Mouse (Mus musculus) CH12.LX (cell line): ENCODE results near the gene Nuak2. TPM values are rescaled to one million over a fixed set of nuclear protein-coding genes. Genes with fewer than 3 reads are reported as not detected.

Experiments
- DNase-seq: peaks from one replicate; pipeline ENCODE4 v3.0.0-alpha.2; 2013; ENCODE audit errors: extremely low read depth
- H3K27ac ChIP-seq: 2 replicates; pipeline ENCODE4 v1.5.1; 2012; ENCODE audit warnings: low read depth, mild to moderate bottlenecking, control low read depth, moderate library complexity; ENCODE audit not compliant: insufficient read depth
- H3K27me3 ChIP-seq: replicated peaks from 2 replicates; pipeline ENCODE3; 2012; ENCODE audit warnings: inconsistent platforms
- H3K36me3 ChIP-seq, 2 experiments: replicated peaks in 1 of 2; 2 replicates each; pipeline versions ENCODE3 to v1.6.1; 2012; ENCODE audit warnings: inconsistent platforms in 1 of 2, low read length in 1 of 2, mild to moderate bottlenecking in 1 of 2, mixed read lengths in 1 of 2, moderate library complexity in 1 of 2; ENCODE audit not compliant: control insufficient read depth in 1 of 2, insufficient read depth in 1 of 2
- H3K4me1 ChIP-seq, 2 experiments: 2 replicates each; pipeline ENCODE4 v1.6.1; 2012; ENCODE audit warnings: inconsistent platforms in 1 of 2, moderate library complexity in 1 of 2; ENCODE audit not compliant: insufficient read depth in 2 of 2, control insufficient read depth in 1 of 2
- H3K4me2 ChIP-seq: 2 replicates; pipeline ENCODE4 v1.6.1; 2012; ENCODE audit warnings: low read depth, mild to moderate bottlenecking, control low read depth; ENCODE audit not compliant: poor library complexity, insufficient read depth, severe bottlenecking
- H3K4me3 ChIP-seq, 3 experiments: fragments of 150-350 bp in 1 of 3; sonication (generic) in 1 of 3; replicated peaks in 1 of 3; 2 replicates each; pipeline versions ENCODE3 to v1.5.1; 2011 to 2012; ENCODE audit warnings: low read depth in 2 of 3, low read length in 2 of 3, mild to moderate bottlenecking in 2 of 3, moderate library complexity in 2 of 3, control low read depth in 1 of 3, improper control_type of control experiment in 1 of 3, inconsistent platforms in 1 of 3, mixed read lengths in 1 of 3; ENCODE audit not compliant: poor library complexity in 1 of 3
- H3K79me2 ChIP-seq: replicated peaks from 2 replicates; pipeline ENCODE4 v1.6.1; 2012; ENCODE audit warnings: mild to moderate bottlenecking, moderate library complexity; ENCODE audit not compliant: control insufficient read depth, poor library complexity, insufficient read depth, severe bottlenecking; ENCODE audit errors: extremely low read depth
- H3K9ac ChIP-seq: 2 replicates; pipeline ENCODE4 v1.6.1; 2012; ENCODE audit warnings: low read depth, mild to moderate bottlenecking, control low read depth, moderate library complexity; ENCODE audit not compliant: insufficient read depth
- H3K9me3 ChIP-seq: replicated peaks from 2 replicates; pipeline ENCODE3; 2012; ENCODE audit warnings: low read length, inconsistent platforms, mixed read lengths
- BHLHE40 ChIP-seq: IDR thresholded peaks from 2 replicates; pipeline ENCODE4 v1.6.1; 2011; ENCODE audit warnings: mild to moderate bottlenecking, low read depth, low read length, improper control_type of control experiment
- CHD1 ChIP-seq: IDR thresholded peaks from 2 replicates; pipeline ENCODE4 v1.6.1; 2012; ENCODE audit warnings: low read depth, low read length, improper control_type of control experiment, inconsistent platforms
- CHD2 ChIP-seq: IDR thresholded peaks from 2 replicates; pipeline ENCODE4 v1.6.1; 2011; ENCODE audit warnings: low read length, improper control_type of control experiment
- CTCF ChIP-seq, 2 experiments: IDR thresholded peaks in 1 of 2; conservative IDR thresholded peaks in 1 of 2; 2 replicates each; pipeline ENCODE4 v1.5.1; 2011 to 2012; ENCODE audit warnings: low read depth in 2 of 2, low read length in 2 of 2, improper control_type of control experiment in 1 of 2, inconsistent platforms in 1 of 2, mild to moderate bottlenecking in 1 of 2, moderate library complexity in 1 of 2
- E2F4 ChIP-seq: IDR thresholded peaks from 2 replicates; pipeline ENCODE4 v1.6.1; 2011; ENCODE audit warnings: low read depth, low read length, improper control_type of control experiment; ENCODE audit not compliant: insufficient replicate concordance
- ELF1 ChIP-seq: IDR thresholded peaks from 2 replicates; pipeline ENCODE4 v1.6.1; 2014; ENCODE audit warnings: low read depth, mild to moderate bottlenecking, inconsistent platforms, low read length, improper control_type of control experiment
- EP300 ChIP-seq: IDR thresholded peaks from 2 replicates; pipeline ENCODE4 v1.6.1; 2011; ENCODE audit warnings: low read length, improper control_type of control experiment
- ETS1 ChIP-seq: conservative IDR thresholded peaks from 2 replicates; pipeline ENCODE4 v1.6.1; 2012; ENCODE audit warnings: low read depth, mild to moderate bottlenecking, inconsistent platforms, low read length, improper control_type of control experiment, moderate library complexity
- GABPA ChIP-seq: IDR thresholded peaks from 2 replicates; pipeline ENCODE4 v1.6.1; 2012; ENCODE audit warnings: low read depth, low read length, improper control_type of control experiment, inconsistent platforms; ENCODE audit not compliant: insufficient replicate concordance
- HCFC1 ChIP-seq: IDR thresholded peaks from 2 replicates; pipeline ENCODE4 v1.6.1; 2012; ENCODE audit warnings: low read depth, mild to moderate bottlenecking, inconsistent platforms, low read length, improper control_type of control experiment
- IRF4 ChIP-seq: IDR thresholded peaks from 2 replicates; pipeline ENCODE4 v1.6.1; 2014; ENCODE audit warnings: low read depth, mild to moderate bottlenecking, inconsistent platforms, low read length, improper control_type of control experiment
- JUN ChIP-seq: IDR thresholded peaks from 2 replicates; pipeline ENCODE4 v1.6.1; 2011; ENCODE audit warnings: low read depth, mild to moderate bottlenecking, low read length, improper control_type of control experiment, moderate library complexity; ENCODE audit not compliant: insufficient read depth
- JUND ChIP-seq: conservative IDR thresholded peaks from 2 replicates; pipeline ENCODE4 v1.6.1; 2011; ENCODE audit warnings: low read depth, low read length, improper control_type of control experiment
- KAT2A ChIP-seq: IDR thresholded peaks from 2 replicates; pipeline ENCODE4 v1.6.1; 2012; ENCODE audit warnings: low read length, improper control_type of control experiment, inconsistent platforms; ENCODE audit not compliant: insufficient replicate concordance
- MAFK ChIP-seq: IDR thresholded peaks from 2 replicates; pipeline ENCODE4 v1.6.1; 2011; ENCODE audit warnings: low read length, improper control_type of control experiment; ENCODE audit not compliant: insufficient replicate concordance
- MAX ChIP-seq: IDR thresholded peaks from 2 replicates; pipeline ENCODE4 v1.6.1; 2011; ENCODE audit warnings: low read length, improper control_type of control experiment
- MAZ ChIP-seq: IDR thresholded peaks from 2 replicates; pipeline ENCODE4 v1.6.1; 2012; ENCODE audit warnings: low read depth, mild to moderate bottlenecking, inconsistent platforms, low read length, improper control_type of control experiment, moderate library complexity
- MEF2A ChIP-seq: IDR thresholded peaks from 2 replicates; pipeline ENCODE4 v1.6.1; 2014; ENCODE audit warnings: low read depth, mild to moderate bottlenecking, inconsistent platforms, low read length, improper control_type of control experiment, borderline replicate concordance
- MXI1 ChIP-seq: IDR thresholded peaks from 2 replicates; pipeline ENCODE4 v1.6.1; 2011; ENCODE audit warnings: mild to moderate bottlenecking, low read depth, low read length, improper control_type of control experiment
- MYC ChIP-seq: IDR thresholded peaks from 2 replicates; pipeline ENCODE4 v1.6.1; 2011; ENCODE audit warnings: low read depth, mild to moderate bottlenecking, improper control_type of control experiment, low read length
- NELFE ChIP-seq: IDR thresholded peaks from 2 replicates; pipeline ENCODE4 v1.6.1; 2011; ENCODE audit warnings: low read depth, low read length, improper control_type of control experiment
- NRF1 ChIP-seq: IDR thresholded peaks from 2 replicates; pipeline ENCODE4 v1.6.1; 2014; ENCODE audit warnings: low read depth, mild to moderate bottlenecking, inconsistent platforms, low read length, improper control_type of control experiment, moderate library complexity
- PAX5 ChIP-seq: IDR thresholded peaks from 2 replicates; pipeline ENCODE4 v1.6.1; 2012; ENCODE audit warnings: low read length, inconsistent platforms, mixed read lengths
- POLR2A ChIP-seq: IDR thresholded peaks from 2 replicates; pipeline ENCODE4 v1.6.1; 2011; ENCODE audit warnings: low read depth, mild to moderate bottlenecking, improper control_type of control experiment, low read length
- POLR2AphosphoS2 ChIP-seq: IDR thresholded peaks from 2 replicates; pipeline ENCODE4 v1.6.1; 2011; ENCODE audit warnings: low read depth, low read length, improper control_type of control experiment
- RAD21 ChIP-seq: IDR thresholded peaks from 2 replicates; pipeline ENCODE4 v1.6.1; 2011; ENCODE audit warnings: low read depth, mild to moderate bottlenecking, low read length, improper control_type of control experiment, moderate library complexity
- RCOR1 ChIP-seq: conservative IDR thresholded peaks from 2 replicates; pipeline ENCODE4 v1.6.1; 2012; ENCODE audit warnings: low read depth, mild to moderate bottlenecking, inconsistent platforms, low read length, improper control_type of control experiment
- SIN3A ChIP-seq: IDR thresholded peaks from 2 replicates; pipeline ENCODE4 v1.6.1; 2012; ENCODE audit warnings: low read length, improper control_type of control experiment, inconsistent platforms
- SMC3 ChIP-seq: IDR thresholded peaks from 2 replicates; pipeline ENCODE4 v1.6.1; 2011; ENCODE audit warnings: low read depth, low read length, improper control_type of control experiment
- TBP ChIP-seq: conservative IDR thresholded peaks from 2 replicates; pipeline ENCODE4 v1.6.1; 2011; ENCODE audit warnings: low read depth, low read length, improper control_type of control experiment
- TCF12 ChIP-seq: IDR thresholded peaks from 2 replicates; pipeline ENCODE4 v1.6.1; 2014; ENCODE audit warnings: low read depth, mild to moderate bottlenecking, inconsistent platforms, low read length, improper control_type of control experiment
- UBTF ChIP-seq: IDR thresholded peaks from 2 replicates; pipeline ENCODE4 v1.6.1; 2012; ENCODE audit warnings: low read depth, mild to moderate bottlenecking, inconsistent platforms, low read length, improper control_type of control experiment, moderate library complexity
- USF1 ChIP-seq: IDR thresholded peaks from 2 replicates; pipeline ENCODE4 v1.6.1; 2014; ENCODE audit warnings: low read depth, mild to moderate bottlenecking, inconsistent platforms, low read length, improper control_type of control experiment
- USF2 ChIP-seq: conservative IDR thresholded peaks from 2 replicates; pipeline ENCODE4 v1.6.1; 2011; ENCODE audit warnings: low read depth, low read length, improper control_type of control experiment
- ZC3H11A ChIP-seq: IDR thresholded peaks from 2 replicates; pipeline ENCODE4 v1.6.1; 2012; ENCODE audit warnings: low read depth, mild to moderate bottlenecking, inconsistent platforms, low read length, improper control_type of control experiment
- ZKSCAN1 ChIP-seq: IDR thresholded peaks from 2 replicates; pipeline ENCODE4 v1.6.1; 2012; ENCODE audit warnings: low read depth, inconsistent platforms, low read length, improper control_type of control experiment, borderline replicate concordance
- ZMIZ1 ChIP-seq: IDR thresholded peaks from 2 replicates; pipeline ENCODE4 v1.6.1; 2012; ENCODE audit warnings: low read depth, mild to moderate bottlenecking, inconsistent platforms, low read length, improper control_type of control experiment
- ZNF384 ChIP-seq: IDR thresholded peaks from 2 replicates; pipeline ENCODE4 v1.6.1; 2012; ENCODE audit warnings: low read depth, low read length, improper control_type of control experiment, inconsistent platforms
- dilution Hi-C: fragments of 300-500 bp; cut with MboI; formaldehyde crosslinking; loops from 2 replicates; pipeline ENCODE4 v1.14.3; 2020; ENCODE audit warnings: low sequenced_read_pairs; ENCODE audit not compliant: extremely low pct_unique_long_range_greater_than_20kb, extremely low pct_ligation_motif_present
- in situ Hi-C: fragments of 300-500 bp; cut with MboI; formaldehyde crosslinking; loops from 3 replicates; pipeline ENCODE4 v1.14.3; 2019; ENCODE audit warnings: low sequenced_read_pairs, low pct_ligation_motif_present, low pct_unique_long_range_greater_than_20kb, mixed read lengths
- polyA plus RNA-seq: library from polyadenylated mRNA; unstranded; fragments of >175 nt; gene quantifications from 2 replicates; pipeline ENCODE4 v1.2.1, GENCODE M21; 2012; ENCODE audit warnings: low read depth; ENCODE audit not compliant: insufficient read length
- total RNA-seq, 2 experiments: library from RNA; depleted of rRNA; stranded (reverse); fragments of 300-350 nt in 1 of 2; fragments of >200 nt in 1 of 2; gene quantifications; 2 replicates each; pipeline ENCODE4 v1.2.3; 2012 to 2014

Gene Nuak2
- total and polyA plus RNA-seq, 3 experiments, result 0.30 TPM; not detected in 2

GRCm38 (mm10) chr1:132312703-132313102 is 3.2 kb upstream of the Nuak2 start:
- DNase-seq, result peak; percentile 68
- dilution Hi-C loops (no loop called here), in situ Hi-C loops (no loop called here)
- H3K79me2 ChIP-seq, result no peaks in the 10 kb centered on the region
- H3K4me3 ChIP-seq, result no peak overlapping the region
- H3K9me3 ChIP-seq, result no peaks in the 10 kb centered on the region
- peaks cover 15% of the 10 kb centered on the region for H3K27me3 ChIP-seq
- no peak overlapping the region for H3K27ac ChIP-seq
- no peak overlapping the region for H3K9ac ChIP-seq
- no peak overlapping the region for H3K4me2 ChIP-seq
- no peak for TF ChIP-seq MAX
- TF ChIP-seq JUN, result no peak
- no peak for TF ChIP-seq CHD2
- no peak for TF ChIP-seq MAFK
- no peak for TF ChIP-seq POLR2A
- TF ChIP-seq IRF4, result 0 out of 2 replicates have a peak, but pooled peaks have one; percentile 9
- no peak for TF ChIP-seq NRF1
- TF ChIP-seq E2F4, result no peak
- TF ChIP-seq KAT2A, result no peak
- TF ChIP-seq BHLHE40, result no peak
- TF ChIP-seq MEF2A, result no peak
- TF ChIP-seq MYC, result no peak
- peak; percentile 84 for TF ChIP-seq ZC3H11A
- no peak for TF ChIP-seq MXI1
- TF ChIP-seq HCFC1, result no peak
- no peak for TF ChIP-seq JUND
- no peak for TF ChIP-seq GABPA
- no peak for TF ChIP-seq USF1
- peak; percentile 64 to 94; a peak in 3 of 4 replicates for TF ChIP-seq CTCF (conservative IDR thresholded peaks at IDR 0.05 in 1 of 2, IDR thresholded peaks at IDR 0.05 in 1 of 2; ENCODE audit: low read depth in 2 of 2, low read length in 2 of 2)
- no peak for TF ChIP-seq NELFE
- TF ChIP-seq ZMIZ1, result no peak
- TF ChIP-seq TCF12, result no peak
- no peak for TF ChIP-seq RCOR1
- TF ChIP-seq CHD1, result no peak
- peak; percentile 98 for TF ChIP-seq SMC3
- no peak for TF ChIP-seq TBP
- TF ChIP-seq ETS1, result no peak
- TF ChIP-seq ELF1, result no peak
- no peak for TF ChIP-seq POLR2AphosphoS2
- no peak for TF ChIP-seq SIN3A
- TF ChIP-seq USF2, result no peak
- no peak for TF ChIP-seq MAZ
- TF ChIP-seq EP300, result no peak
- TF ChIP-seq ZKSCAN1, result no peak
- peak; percentile 80 for TF ChIP-seq RAD21
- TF ChIP-seq UBTF, result no peak
- TF ChIP-seq ZNF384, result no peak
- TF ChIP-seq PAX5, result no peak
- TF ChIP-seq, all 38 proteins: peak for 5
- Histone ChIP-seq H3K4me1 (peaks cover 0 to 23% of the 10 kb centered on the region in 2 experiments), H3K36me3 (no peaks in the 10 kb centered on the region)
